ENCODE assay signal across 8 mouse cellular contexts in the genomic region with DNA sequence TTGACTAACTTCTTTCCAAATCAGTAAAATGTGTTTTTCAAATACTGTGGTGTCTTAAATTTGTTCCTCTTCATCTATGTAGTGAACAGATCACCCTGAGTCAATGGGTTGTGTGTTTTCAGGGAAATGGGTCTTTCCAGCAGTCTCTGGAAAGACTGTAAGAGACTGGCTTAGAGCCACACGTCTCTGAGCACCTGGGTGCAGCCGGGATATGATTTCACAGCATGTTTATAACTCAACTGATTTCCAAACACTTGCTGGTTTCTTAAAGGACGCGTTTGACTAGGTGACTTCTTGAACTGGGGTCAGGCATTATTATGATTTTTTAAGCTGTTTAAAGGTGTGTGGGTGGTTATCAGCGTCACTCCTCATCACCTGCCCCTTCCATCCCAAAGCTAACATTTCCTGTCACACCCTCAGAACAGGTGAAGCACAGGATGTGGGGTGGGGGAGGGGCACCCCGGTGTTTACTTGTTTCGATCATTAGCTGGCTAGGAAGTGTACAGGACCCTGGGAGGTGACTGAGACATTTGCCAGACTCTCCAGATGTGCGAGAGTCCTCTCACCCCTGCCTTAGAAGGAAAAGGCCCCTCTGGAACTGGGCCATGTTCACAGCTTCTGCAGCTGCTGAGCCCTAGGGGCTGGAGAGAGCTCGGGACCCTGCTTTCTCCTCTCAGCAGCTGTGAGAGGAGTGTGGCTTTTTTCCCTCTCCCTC.
DNase-seq lines count a peak whose midpoint lies in the region; ATAC-seq lines count a peak whose summit lies in the region.

No protein-coding gene starts in this region.

- H3K4me1 ChIP-seq in kidney, embryonic 16.5 days (ENCODE audit: insufficient read depth, low read length): peaks cover 7% of the 10 kb centered on the region; the same call in 1 of the 2 replicates
- H3K4me1 ChIP-seq in neural tube, embryonic 11.5 days (ENCODE audit: control insufficient read depth, insufficient read depth, low read length): no peaks in the 10 kb centered on the region
- peaks cover 9% of the 10 kb centered on the region; the same call in 1 of the 2 replicates for H3K4me1 ChIP-seq in hindbrain, embryonic 10.5 days (replicated peaks)

- H3K4me2 ChIP-seq in kidney, embryonic 16.5 days (replicated peaks; ENCODE audit: low read depth, low read length): no peak overlapping the region
- H3K4me2 ChIP-seq in neural tube, embryonic 11.5 days (ENCODE audit: low read depth): no peak overlapping the region

- ATAC-seq in kidney, embryonic 16.5 days (ENCODE audit: low FRiP score, low TSS enrichment): no peak
- no peak for ATAC-seq in neural tube, embryonic 11.5 days (ENCODE audit: insufficient read depth, low FRiP score, low TSS enrichment)

- no peak overlapping the region for H3K9ac ChIP-seq in kidney, embryonic 16.5 days (replicated peaks; ENCODE audit: low read length)
- no peak overlapping the region for H3K9ac ChIP-seq in neural tube, embryonic 11.5 days (ENCODE audit: low read length)

- intact Hi-C loops in heart, postnatal 14 days (cut with DNase I): no loop called here
- intact Hi-C loops in left cerebral cortex, postnatal 25 days (cut with DNase I): no loop called here

- no peaks in the 10 kb centered on the region for H3K9me3 ChIP-seq in kidney, embryonic 16.5 days (ENCODE audit: low read length)
- no peaks in the 10 kb centered on the region for H3K9me3 ChIP-seq in neural tube, embryonic 11.5 days (ENCODE audit: control insufficient read depth, low read length)
- H3K9me3 ChIP-seq in hindbrain, embryonic 10.5 days: no peaks in the 10 kb centered on the region

- WGBS in kidney, embryonic 16.5 days: 49% methylated on average over 9 of the region's 9 CpGs
- WGBS in neural tube, embryonic 11.5 days: 66% methylated on average over 9 of the region's 9 CpGs
- 71% methylated on average over 9 of the region's 9 CpGs for WGBS in hindbrain, embryonic 10.5 days

- H3K36me3 ChIP-seq in kidney, embryonic 16.5 days (ENCODE audit: insufficient read depth, low read length): no peaks in the 10 kb centered on the region
- no peaks in the 10 kb centered on the region for H3K36me3 ChIP-seq in neural tube, embryonic 11.5 days (ENCODE audit: control insufficient read depth, insufficient read depth, low read length)
- H3K36me3 ChIP-seq in hindbrain, embryonic 10.5 days: no peaks in the 10 kb centered on the region

- H3K27ac ChIP-seq in kidney, embryonic 16.5 days (ENCODE audit: low read length): no peak overlapping the region
- H3K27ac ChIP-seq in neural tube, embryonic 11.5 days (ENCODE audit: low read depth, low read length): no peak overlapping the region
- H3K27ac ChIP-seq in hindbrain, embryonic 10.5 days: no peak overlapping the region

- DNase-seq in kidney, postnatal 4 days: peak; percentile 40 to 55
- peak; percentile 4 for DNase-seq in embryo, embryonic 9.5 days (ENCODE audit: extremely low spot score)
- peak; percentile 14 to 35 for DNase-seq in heart, postnatal 14 days
- DNase-seq in neural tube, embryonic 11.5 days (ENCODE audit: low spot score): peak; percentile 12
- DNase-seq in hindbrain, embryonic 10.5 days (ENCODE audit: low spot score): no peak
- no peak for DNase-seq in urinary bladder, postnatal 36 days (ENCODE audit: low spot score in 2 of 2)
- no peak for DNase-seq in left cerebral cortex, postnatal 25 days (ENCODE audit: low spot score in 2 of 2)

- H3K4me3 ChIP-seq in kidney, embryonic 16.5 days (ENCODE audit: low read length): no peak overlapping the region
- no peak overlapping the region for H3K4me3 ChIP-seq in neural tube, embryonic 11.5 days (ENCODE audit: low read depth, low read length)
- no peak overlapping the region for H3K4me3 ChIP-seq in hindbrain, embryonic 10.5 days

- no peaks in the 10 kb centered on the region for H3K27me3 ChIP-seq in kidney, embryonic 16.5 days (ENCODE audit: insufficient read depth, low read length)
- H3K27me3 ChIP-seq in neural tube, embryonic 11.5 days (ENCODE audit: control insufficient read depth, insufficient read depth, low read length): no peaks in the 10 kb centered on the region
- H3K27me3 ChIP-seq in hindbrain, embryonic 10.5 days (ENCODE audit: insufficient read depth, poor library complexity, severe bottlenecking): no peaks in the 10 kb centered on the region

Comparison
In these comparisons a context has a peak if more than half of its experiments do, and no peak if none do; other contexts are left out.
1. DNase-seq: peak in kidney, postnatal 4 days (2 of 2), embryo, embryonic 9.5 days (single experiment), heart, postnatal 14 days (2 of 2) and neural tube, embryonic 11.5 days (single experiment); none in hindbrain, embryonic 10.5 days (single experiment), urinary bladder, postnatal 36 days (0 of 2) and left cerebral cortex, postnatal 25 days (0 of 2).